Mouse (Mus musculus): ENCODE measurements around the gene AA467197.

AA467197 gene

GRCm38 (mm10) chr2:122637526-122637997 lies 776 bp downstream of the AA467197 start:
- DNase-seq (ENCODE audit: extremely low read depth, insufficient read length, low spot score): peak; percentile 77

DNA sequence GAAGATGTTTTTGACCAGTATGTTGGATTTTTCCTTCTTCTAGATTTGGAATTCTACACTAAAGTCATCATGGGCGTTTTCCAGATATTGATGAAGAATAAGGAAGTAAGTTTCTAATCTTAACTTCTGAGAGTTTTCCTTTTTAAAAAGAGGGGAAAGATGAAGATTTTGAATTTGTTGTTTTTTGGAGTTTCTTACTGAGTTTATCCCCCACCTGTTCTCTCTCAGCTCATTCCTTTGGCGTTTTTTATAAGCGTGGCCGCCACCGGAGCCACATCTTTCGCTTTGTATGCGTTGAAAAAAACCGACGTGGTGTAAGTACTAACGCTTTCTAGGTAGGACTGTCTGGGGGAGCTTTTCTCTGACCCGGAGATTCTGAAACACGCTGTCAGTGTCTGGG lies 1.2 kb downstream of the AA467197 start:
- no peak for DNase-seq (ENCODE audit: extremely low read depth, insufficient read length, low spot score)

DNA sequence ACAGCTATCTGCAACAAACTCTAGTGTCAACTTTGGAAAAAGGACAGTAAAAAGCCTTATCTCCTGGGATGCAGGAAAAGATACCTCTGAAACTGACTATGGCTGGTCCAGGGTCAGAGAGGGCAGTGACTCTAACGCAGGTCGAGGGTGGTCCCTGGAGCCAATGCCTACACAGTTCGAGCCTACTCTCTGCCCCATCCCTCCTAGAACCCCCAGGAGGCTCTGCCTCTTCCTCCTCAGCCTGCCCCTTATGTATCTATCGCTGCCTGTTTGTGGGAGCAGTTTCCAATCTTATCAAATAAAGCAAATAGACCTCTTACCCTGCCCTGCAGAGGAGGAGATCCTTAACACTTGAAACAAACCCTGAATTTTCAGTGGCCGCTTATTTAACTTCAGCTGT lies 1.9 kb downstream of the AA467197 start:
- DNase-seq (ENCODE audit: extremely low read depth, insufficient read length, low spot score): no peak

DNA sequence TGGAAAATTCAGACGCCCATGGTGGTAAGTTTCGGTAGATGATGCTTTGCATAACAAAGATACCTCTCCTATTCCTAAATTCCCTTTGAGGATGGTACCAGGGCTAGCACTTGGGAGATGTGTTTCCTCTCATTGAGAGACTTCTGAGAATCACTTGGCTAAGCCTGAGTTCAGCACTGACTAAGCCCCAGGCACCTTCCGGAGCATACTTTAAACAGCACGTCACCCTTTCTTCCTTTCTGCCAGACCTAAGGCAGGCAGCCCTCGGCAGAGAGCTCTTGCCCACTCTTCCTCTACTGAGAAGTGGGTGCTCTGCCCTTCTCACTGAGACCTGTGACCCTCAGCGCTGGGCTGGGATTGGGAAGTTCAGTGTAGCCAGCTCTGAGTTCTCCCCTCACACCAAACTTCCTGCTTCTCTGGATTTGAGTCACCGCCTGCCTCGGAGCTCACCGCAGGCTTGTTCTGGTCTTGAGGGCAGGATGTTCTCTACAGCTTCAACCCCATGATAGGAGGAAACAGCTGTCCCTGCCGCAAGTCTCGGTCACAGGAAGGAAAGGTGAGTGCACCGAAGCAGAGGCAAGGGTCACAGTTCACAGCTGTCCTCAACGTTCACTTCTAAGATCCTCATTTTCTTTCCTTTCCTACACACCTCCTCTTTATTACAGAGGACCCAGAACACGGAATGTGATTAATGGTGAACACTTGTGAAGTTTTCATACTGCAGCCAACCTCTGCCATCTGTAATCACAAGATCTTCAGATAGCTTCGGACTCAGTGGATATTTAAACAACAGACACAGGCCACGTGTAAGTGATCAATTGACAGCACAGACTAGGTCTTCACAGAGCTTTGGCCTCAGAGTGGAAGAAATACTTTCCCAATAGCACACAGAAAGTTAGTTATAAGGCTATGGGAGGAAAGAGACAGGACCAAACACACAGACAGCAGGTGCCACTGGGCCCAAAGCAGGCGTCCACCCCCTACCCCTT lies 15.6 kb downstream of the AA467197 start:
- peak; percentile 68 for DNase-seq (ENCODE audit: extremely low read depth, insufficient read length, low spot score)

DNA sequence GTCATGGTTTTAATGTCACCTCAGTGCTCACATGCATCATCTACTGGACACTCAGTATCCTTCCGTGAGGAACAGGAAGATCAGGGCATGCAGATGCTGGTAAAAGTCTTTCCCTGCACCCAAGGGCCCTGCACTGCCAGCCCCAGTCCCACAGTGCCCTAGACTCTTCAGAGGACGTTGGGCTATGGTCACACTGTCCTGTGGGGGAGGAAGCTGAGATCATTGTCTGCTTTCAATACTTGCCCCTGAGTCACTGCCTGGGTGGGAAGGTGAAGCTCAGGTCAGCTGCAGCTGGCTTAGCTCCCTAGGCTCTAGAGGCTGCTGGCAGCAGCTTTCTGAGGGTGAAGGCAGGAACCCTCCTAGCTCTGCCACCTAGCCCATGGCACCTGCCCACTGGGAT lies 19.3 kb downstream of the AA467197 start:
- DNase-seq (ENCODE audit: extremely low read depth, insufficient read length, low spot score): no peak

GRCm38 (mm10) chr2:122656767-122657166 lies 20.0 kb downstream of the AA467197 start:
- DNase-seq (ENCODE audit: extremely low read depth, insufficient read length, low spot score): no peak

DNA sequence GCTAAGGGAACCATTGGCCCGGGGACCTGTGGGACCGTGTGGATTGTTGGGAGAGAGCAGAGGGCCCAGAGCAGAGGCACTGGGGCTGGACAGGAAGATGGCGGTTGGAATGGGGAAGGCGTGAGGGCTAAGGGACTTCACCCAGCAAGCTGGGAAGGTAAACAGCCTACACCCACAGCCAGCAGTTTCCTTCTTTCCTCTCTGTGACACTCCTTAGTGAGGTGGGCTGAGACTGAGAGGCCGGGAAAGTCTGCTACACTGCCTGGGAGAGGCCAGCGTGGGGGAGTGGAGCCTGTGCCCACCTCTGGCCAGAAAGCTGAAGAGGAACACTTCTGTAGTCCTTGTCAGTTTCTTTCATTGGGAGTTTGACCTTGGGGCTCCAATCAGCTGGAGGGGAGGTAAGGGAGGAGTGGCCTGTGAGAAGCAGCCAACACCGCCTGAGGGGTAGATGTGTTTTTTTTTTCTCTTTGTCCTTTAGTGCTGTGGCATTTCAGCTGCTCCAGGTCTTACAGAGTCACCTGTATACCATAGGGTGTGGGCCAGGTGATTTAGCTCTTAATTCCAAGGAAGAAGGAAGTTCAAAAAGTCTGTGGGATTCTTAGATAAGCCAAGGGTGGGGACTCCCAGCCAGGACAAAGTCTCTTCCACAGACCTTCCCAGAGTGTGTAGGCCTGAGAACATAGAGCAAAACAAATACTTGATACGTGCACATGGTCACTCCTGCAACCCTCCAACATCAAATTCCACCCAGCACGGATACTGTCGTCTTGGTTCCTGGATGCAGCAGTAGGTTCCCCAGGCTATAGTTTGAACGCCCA lies 21.1 kb downstream of the AA467197 start:
- no peak for DNase-seq (ENCODE audit: extremely low read depth, insufficient read length, low spot score)

DNA sequence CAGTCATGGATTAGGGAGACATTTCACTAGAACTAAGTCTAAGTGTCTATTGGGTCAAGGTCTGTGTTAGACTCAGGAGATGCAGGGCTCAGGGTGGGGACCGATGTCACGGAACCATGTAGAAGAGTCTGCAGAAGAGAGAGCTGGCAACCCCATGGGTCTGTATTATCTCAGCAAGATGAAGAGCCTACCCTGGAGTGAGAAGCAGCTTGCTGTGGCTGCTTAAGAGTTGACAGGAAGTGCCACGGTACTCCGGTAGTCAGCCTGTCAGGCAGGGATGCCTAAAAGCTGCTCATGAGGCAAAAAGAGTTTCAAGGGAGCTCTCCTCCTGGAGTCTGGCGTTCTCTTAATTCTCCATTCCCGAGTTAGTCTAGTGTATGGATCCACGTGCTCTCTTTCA lies 23.0 kb downstream of the AA467197 start:
- DNase-seq (ENCODE audit: extremely low read depth, insufficient read length, low spot score): no peak

- DNase-seq (ENCODE audit: extremely low read depth, insufficient read length, low spot score): peak; percentile 66
These were observed 28.6 kb downstream of the AA467197 start for GRCm38 (mm10) chr2:122665253-122665972.

GRCm38 (mm10) chr2:122665973-122666875 lies 29.4 kb downstream of the AA467197 start:
- DNase-seq (ENCODE audit: extremely low read depth, insufficient read length, low spot score): peak; percentile 38

DNA sequence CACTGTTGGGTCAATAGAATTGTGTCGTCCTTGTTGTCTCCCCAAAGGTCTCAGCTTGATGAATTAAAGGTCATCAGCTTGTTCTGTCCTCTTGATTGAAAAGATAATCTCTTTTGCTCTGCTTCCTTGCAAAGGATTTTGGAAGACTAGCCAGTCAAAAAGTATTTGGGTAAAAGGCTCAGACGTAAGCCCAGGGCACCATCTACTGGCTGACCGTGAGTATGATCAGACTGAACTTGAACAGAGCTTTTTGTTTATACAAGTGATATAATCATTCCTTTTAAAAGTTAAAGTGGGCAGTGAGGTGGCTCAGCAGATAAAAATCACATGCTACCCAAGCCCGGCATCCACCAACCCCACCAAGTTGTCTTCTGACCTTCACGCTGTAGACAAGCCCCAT lies 31.1 kb downstream of the AA467197 start:
- DNase-seq (ENCODE audit: extremely low read depth, insufficient read length, low spot score): peak; percentile 19

DNA sequence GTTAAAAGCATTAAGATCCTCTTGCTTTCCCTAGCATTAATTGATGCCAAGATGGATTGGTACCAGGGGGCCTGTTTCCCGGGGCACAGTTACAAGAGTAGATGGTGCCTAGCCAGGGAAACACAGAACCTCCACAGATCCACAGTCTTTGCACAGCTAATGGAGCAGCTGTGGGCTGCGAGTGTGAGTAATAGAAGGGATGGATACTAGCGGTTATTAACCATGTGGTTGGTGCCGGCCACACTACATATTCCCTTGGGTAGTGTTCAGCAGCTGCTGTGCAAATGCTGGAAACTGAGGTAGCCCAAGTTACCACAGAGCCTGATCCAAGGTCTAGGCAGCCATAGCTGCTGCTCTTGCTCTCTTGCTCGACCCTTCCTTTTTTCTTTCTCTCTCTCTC lies 34.9 kb downstream of the AA467197 start:
- DNase-seq (ENCODE audit: extremely low read depth, insufficient read length, low spot score): peak; percentile 20

- DNase-seq (ENCODE audit: extremely low read depth, insufficient read length, low spot score): no peak
These were observed 36.1 kb downstream of the AA467197 start for GRCm38 (mm10) chr2:122672841-122673240.

DNA sequence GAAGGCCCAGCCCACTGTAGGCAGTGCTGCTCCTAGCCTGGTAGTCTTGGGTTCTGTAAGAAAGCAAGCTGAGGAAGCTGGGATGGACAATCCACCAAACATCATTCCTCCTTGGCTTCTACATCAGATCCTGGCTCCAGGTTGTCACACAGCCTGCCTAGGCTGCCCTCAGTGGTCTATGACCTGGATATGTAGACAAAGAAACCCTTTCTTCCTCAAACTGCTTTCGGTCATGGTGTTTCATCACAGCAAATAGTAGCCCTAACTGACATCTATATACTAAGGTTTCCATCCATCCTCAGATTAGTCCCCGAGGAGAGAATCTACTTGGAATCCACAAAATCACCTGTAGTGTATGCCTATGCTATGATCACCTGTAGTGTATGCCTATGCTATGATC lies 38.3 kb downstream of the AA467197 start:
- no peak for DNase-seq (ENCODE audit: extremely low read depth, insufficient read length, low spot score)

DNA sequence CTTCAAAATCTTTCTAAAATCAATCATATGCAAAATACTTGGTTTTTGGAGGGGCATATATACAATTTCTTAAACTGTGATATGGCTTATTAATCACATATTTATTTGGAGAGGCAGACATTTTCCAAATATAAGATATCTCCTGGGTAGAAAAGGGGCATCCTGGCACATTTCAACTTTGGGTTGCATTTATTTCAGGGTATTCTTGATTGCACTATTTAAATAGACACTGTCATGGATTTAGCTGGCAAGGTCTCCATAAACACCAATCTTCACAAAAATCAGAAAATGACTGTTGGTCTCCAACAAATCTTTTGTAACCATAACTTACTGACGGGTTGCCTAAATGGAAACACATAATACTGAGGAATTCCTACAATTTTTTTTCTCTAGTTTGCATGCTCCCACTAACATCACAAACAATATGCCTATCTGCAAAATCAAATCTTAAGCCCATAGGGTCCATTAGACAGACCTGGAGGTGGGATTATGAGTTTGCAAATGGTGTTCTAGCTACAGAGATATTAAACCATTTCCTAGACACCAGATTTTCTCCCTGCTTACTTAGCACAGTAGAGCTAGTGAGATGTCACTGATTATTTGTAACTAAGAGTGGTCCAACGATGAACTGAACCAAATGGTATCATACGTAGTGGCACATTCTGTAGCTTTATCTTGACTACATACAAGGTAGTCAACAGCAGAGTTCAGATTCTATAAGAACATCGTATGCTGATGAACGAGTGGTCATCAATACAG lies 44.8 kb downstream of the AA467197 start:
- no peak for DNase-seq (ENCODE audit: extremely low read depth, insufficient read length, low spot score)

DNA sequence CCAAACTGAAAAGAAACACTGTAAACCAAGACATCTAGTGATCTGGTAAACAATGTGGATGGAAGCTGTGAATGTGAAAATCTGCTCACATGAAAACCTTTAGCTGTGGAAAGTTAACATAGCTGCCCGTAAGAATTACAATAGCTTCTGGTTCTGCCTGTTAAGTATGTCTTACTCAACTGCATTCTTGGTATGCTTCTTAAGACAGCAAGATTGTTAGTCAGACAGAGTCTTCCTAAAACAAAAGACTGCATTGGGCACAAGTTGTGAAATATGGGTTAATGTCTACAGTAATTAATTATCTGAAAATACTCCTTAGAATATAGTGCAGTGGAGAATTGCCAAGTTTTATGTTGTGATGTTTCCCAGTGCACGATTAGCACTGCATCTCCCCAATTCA lies 45.7 kb downstream of the AA467197 start:
- DNase-seq (ENCODE audit: extremely low read depth, insufficient read length, low spot score): no peak

DNA sequence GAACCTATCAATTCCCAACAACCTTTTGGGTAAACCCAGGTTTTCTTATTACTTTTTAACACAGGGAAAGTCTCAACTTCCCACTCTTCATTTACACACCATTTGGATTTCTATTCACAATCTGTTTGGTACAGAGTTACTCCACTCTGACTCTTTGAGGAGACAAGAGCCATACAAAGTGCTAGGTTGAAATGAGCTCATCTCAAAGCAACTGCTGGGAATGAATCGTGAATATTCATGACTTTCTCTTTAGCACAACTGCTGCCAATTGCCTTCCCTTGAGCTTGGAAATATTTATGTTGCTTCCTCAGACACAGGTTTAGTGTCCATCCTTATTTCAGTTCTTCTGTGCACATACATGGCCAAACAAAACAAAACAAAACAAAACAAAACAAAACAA lies 46.9 kb downstream of the AA467197 start:
- no peak for DNase-seq (ENCODE audit: extremely low read depth, insufficient read length, low spot score)

GRCm38 (mm10) chr2:122686665-122687064 lies 49.9 kb downstream of the AA467197 start:
- peak; percentile 42 for DNase-seq (ENCODE audit: extremely low read depth, insufficient read length, low spot score)

Data from 3134 (cell line).